Mouse (Mus musculus) heart, embryonic 10.5 days (tissue): ENCODE measurements around the gene Gm9936. TPM values are rescaled to one million over a fixed set of nuclear protein-coding genes. Genes with fewer than 3 reads are reported as not detected.
A peak's percentile ranks its signal among the peaks of the same experiment; 100 is the strongest.
"Not testable (repeated sequence)": the region's sequence is repeated elsewhere in the genome, so short reads cannot be mapped to it uniquely, and the experiment has no call there.

Experiments used
- DNase-seq: peaks from one replicate; pipeline ENCODE4 v3.0.0-alpha.2; 2017; ENCODE audit warnings: low spot score
- H3K27ac ChIP-seq: fragments of 300-500 bp; sonication (generic); 2 replicates; pipeline ENCODE4 v1.5.1; 2016; ENCODE audit warnings: mild to moderate bottlenecking
- H3K27me3 ChIP-seq: fragments of 300-500 bp; sonication (generic); 2 replicates; pipeline ENCODE4 v1.6.1; 2016; ENCODE audit warnings: mild to moderate bottlenecking; ENCODE audit not compliant: poor library complexity, insufficient read depth, severe bottlenecking
- H3K36me3 ChIP-seq: fragments of 300-500 bp; sonication (generic); 2 replicates; pipeline ENCODE4 v1.6.1; 2016; ENCODE audit warnings: mild to moderate bottlenecking, moderate library complexity
- H3K4me1 ChIP-seq: fragments of 300-500 bp; sonication (generic); 2 replicates; pipeline ENCODE4 v1.6.1; 2016; ENCODE audit warnings: mild to moderate bottlenecking
- H3K4me3 ChIP-seq: fragments of 300-500 bp; sonication (generic); 2 replicates; pipeline ENCODE4 v1.5.1; 2016; ENCODE audit warnings: mild to moderate bottlenecking, moderate library complexity
- H3K9me3 ChIP-seq: fragments of 300-500 bp; sonication (generic); 2 replicates; pipeline ENCODE4 v1.6.1; 2016; ENCODE audit warnings: mild to moderate bottlenecking, moderate library complexity
- WGBS: fragments of 180-500 bp; shearing (Covaris S2); methylation state at CpG from one replicate; pipeline ENCODE4 v1.1.7; 2016; 5-methylcytosine and 5-hydroxymethylcytosine counted together
- polyA plus RNA-seq: library from polyadenylated mRNA; unstranded; fragments of >200 nt; fragmentation: Nextera tagmentation; extraction: Ambion mirVana; gene quantifications from 2 replicates; pipeline ENCODE4 v1.2.1, GENCODE M21; 2016

The Gm9936 gene
- polyA plus RNA-seq, 1 experiment from 2014 or later: not detected

DNA sequence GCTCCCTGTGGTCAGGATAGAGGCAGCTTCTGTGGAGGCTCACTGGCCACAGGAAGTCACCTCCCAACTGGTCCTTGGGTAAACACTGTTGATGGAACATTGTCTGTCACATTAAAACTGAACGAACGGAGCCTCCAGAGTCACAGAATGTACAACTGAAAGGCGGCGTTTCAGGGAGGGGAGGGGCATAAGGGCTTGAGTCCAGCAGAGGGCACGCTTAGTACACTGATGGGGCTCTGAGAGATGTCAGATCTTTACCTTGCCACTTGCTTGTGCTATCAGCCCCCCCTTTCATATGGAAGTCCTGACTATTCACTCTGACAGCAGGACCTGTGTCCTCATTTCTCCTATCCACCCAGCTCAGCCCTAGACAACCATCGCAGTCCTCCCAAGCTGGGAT, 17.4 kb upstream of the Gm9936 start:
- Histone ChIP-seq H3K27me3 (peaks cover 18% of the 10 kb centered on the region; the same call in 1 of the 2 replicates), H3K36me3 (no peaks in the 10 kb centered on the region), H3K27ac (no peak overlapping the region), H3K4me1 (peaks cover 19% of the 10 kb centered on the region), H3K9me3 (no peaks in the 10 kb centered on the region), H3K4me3 (no peak overlapping the region)
- DNase-seq: no peak
- WGBS: 44% methylated on average over 6 of the region's 6 CpGs

DNA sequence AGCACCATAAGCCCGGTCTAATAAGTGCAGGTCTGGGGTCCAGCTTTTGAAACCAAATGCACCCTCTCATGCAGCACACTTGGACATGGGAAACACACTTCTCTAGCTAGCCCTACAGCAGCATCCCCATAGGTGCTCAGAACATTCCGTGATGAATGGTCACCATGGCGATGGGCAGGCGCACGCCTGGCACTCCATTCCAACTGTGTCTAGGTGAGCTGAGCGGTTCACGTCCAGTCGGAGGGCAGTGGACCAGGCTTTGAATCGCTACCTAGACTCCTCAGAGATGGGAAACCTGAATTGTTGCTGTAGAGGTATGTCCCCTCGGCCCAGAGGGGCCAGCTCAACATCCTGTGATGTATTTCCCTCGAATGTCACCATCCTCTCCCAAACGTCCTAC, 6.8 kb upstream of the Gm9936 start:
- H3K9me3 ChIP-seq: peaks cover 14% of the 10 kb centered on the region; the same call in 1 of the 2 replicates
- no peak for DNase-seq
- no peak overlapping the region for H3K27ac ChIP-seq
- H3K27me3 ChIP-seq: peaks cover 15% of the 10 kb centered on the region
- H3K4me3 ChIP-seq: no peak overlapping the region
- H3K36me3 ChIP-seq: no peaks in the 10 kb centered on the region
- 87% methylated on average over 12 of the region's 12 CpGs for WGBS
- 0 out of 2 replicates have a peak, but pooled peaks cover 3% of the 10 kb centered on the region for H3K4me1 ChIP-seq

DNA sequence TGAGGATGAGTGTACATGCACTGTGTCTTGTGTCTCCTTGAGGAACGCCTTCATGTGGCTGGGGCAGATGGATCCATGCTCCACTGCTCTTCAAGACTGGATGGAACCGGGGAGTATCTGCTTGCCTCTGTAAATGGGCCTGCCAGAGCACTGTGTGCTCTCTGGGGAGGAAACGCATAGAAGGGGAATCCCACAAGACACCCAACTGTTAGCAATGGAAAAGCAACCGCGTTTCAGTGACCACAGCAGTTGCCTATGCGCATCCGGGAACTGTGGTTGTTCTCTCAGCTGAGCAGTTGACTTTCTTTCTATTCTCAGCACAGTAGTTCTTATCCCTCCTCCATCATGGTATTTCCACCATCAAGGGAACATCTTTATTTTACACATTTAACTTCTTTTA, 6.3 kb upstream of the Gm9936 start:
- WGBS: 77% methylated on average over 7 of the region's 7 CpGs
- DNase-seq: no peak
- Histone ChIP-seq H3K27me3 (peaks cover 15% of the 10 kb centered on the region), H3K4me3 (no peak overlapping the region), H3K36me3 (no peaks in the 10 kb centered on the region), H3K27ac (no peak overlapping the region), H3K4me1 (0 out of 2 replicates have a peak, but pooled peaks cover 3% of the 10 kb centered on the region), H3K9me3 (peaks cover 14% of the 10 kb centered on the region; the same call in 1 of the 2 replicates)

DNA sequence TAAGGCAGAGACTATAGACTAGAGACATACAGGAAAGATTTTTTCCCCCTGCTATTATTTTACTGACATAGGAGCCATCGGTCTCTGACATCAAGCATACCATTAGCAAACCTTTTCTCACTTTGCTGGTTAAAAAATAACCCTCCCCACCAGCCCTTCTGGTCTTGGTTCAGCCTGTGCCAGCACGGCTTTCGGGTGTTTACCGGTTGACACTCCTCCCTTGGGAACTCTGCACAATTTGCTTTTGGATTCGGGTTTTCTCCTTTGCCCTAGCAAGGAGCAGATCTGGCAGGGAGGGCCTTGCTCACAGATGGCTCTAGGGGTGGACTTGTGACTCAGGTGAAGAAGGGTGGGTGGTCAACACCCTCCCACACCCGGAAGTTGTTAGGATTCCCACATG, 3.2 kb upstream of the Gm9936 start:
- no peaks in the 10 kb centered on the region for H3K36me3 ChIP-seq
- H3K4me1 ChIP-seq: peaks cover 7% of the 10 kb centered on the region; the same call in 1 of the 2 replicates
- H3K27ac ChIP-seq: no peak overlapping the region
- DNase-seq: no peak
- H3K27me3 ChIP-seq: peaks cover 38% of the 10 kb centered on the region
- H3K9me3 ChIP-seq: no peaks in the 10 kb centered on the region
- whole genome bisulfite sequencing: 76% methylated on average over 6 of the region's 6 CpGs
- H3K4me3 ChIP-seq: no peak overlapping the region

DNA sequence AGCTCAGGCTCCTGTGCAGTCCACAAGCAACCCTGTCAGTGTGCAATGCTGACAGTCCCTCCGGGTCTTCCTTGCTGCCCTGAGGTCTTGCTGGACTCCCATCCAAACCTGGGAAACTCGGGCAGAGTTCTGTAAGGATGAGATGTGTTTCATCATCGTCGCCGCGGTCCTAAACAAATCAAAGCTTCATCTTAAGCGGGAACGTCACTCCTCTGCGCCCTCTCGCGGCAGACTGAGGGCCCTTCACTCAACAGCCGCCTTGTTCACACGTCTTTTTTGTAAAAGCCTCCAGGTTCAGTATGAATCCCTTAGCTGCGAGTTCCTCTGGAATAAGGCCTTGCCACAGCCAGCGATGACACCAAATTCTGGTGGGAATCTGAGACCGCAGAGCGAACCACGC, 771 bp upstream of the Gm9936 start:
- H3K36me3 ChIP-seq: no peaks in the 10 kb centered on the region
- peaks cover 50% of the 10 kb centered on the region for H3K27me3 ChIP-seq
- peak overlapping the region; percentile 38; the same call in 1 of the 2 replicates for H3K27ac ChIP-seq
- H3K9me3 ChIP-seq: no peaks in the 10 kb centered on the region
- peak; percentile 83 for DNase-seq
- peak overlapping the region; percentile 49 for H3K4me3 ChIP-seq
- WGBS: 6% methylated on average over 18 of the region's 18 CpGs
- H3K4me1 ChIP-seq: peaks cover 7% of the 10 kb centered on the region; the same call in 1 of the 2 replicates

DNA sequence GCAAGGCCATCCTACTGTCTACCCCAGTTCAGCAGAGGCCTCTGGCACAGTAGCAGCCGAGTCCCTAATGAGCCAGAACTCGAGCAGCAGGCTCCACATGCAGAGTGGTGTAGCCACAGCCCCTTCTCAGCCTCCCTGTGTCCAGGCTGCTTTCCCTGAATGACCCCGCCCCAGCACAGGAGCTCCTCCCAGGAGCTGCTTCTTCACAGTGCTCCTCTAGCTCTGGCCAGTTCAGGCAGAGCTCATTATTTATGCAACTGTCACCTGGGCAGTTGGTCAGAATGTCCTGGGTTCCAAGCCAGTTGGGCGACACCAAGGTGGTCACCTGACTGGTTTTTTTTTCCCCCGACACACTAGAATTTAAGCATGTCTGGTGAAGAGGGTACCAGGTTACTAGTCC, 5.1 kb downstream of the Gm9936 start, which contains the start of gene 4930519G04Rik:
Gene 4930519G04Rik (plus strand): TSS at position 301 of the 400 bp plus-strand sequence.
- 69% methylated on average over 3 of the region's 5 CpGs for WGBS
- H3K36me3 ChIP-seq, H3K9me3 ChIP-seq, H3K27ac ChIP-seq, DNase-seq, H3K4me1 ChIP-seq, H3K4me3 ChIP-seq: not testable (repeated sequence)
- peaks cover 48% of the 10 kb centered on the region for H3K27me3 ChIP-seq

DNA sequence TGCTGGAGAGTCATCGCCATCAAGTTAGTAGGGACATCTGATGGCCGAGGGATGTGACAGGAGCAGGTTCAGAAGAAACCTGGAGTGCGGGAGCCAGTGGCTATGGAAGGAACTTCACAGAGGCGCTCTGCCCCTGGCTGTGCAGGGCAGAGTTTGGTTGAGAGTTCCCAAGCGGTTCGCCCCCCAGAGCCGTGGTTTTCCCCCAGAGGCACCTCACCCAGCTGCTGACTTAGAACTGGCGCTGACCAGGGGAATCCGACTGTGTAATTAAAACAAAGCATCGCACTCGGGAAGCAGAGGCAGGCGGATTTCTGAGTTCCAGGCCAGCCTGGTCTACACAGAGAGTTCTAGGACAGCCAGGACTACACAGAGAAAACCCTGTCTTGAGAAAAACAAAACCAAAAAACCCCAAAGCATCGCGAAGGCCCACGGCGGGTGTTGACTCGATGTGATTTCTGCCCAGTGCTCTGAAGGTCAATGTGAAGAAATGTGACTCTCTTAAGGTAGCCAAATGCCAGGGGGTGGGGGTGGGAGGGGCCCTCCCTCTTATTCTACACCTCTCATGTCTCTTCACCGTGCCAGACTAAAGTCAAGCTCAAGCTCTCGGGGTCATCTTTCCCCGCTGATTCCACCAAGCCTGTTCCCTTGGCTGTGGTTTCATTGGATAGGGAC, 6.8 kb downstream of the Gm9936 start:
- no peaks in the 10 kb centered on the region for H3K36me3 ChIP-seq
- H3K9me3 ChIP-seq: no peaks in the 10 kb centered on the region
- no peak overlapping the region for H3K4me3 ChIP-seq
- WGBS: 79% methylated on average over 20 of the region's 20 CpGs
- H3K27me3 ChIP-seq: peaks cover 32% of the 10 kb centered on the region
- no peak for DNase-seq
- no peaks in the 10 kb centered on the region for H3K4me1 ChIP-seq
- H3K27ac ChIP-seq: no peak overlapping the region

DNA sequence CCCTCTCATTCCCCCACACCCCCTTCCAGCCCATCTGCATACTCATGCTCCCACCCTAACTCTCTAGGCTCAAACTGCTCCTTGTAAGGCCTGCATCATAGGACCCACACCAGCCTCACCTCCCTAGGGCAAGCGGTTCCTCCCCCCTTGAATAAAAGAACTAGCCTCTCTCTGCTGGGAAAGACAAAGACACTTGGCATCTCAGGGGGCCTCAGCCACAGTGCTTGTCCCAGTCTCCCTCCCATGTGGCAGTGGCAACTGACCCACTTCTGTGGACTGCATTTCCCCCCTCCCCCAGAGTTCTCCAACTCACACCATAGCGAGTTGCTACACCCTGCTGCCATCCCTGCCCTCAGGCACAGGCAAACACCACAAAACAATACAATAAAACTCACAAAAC, 14.1 kb downstream of the Gm9936 start:
- WGBS: 71% methylated on average over 2 of the region's 2 CpGs
- H3K9me3 ChIP-seq, H3K27ac ChIP-seq, DNase-seq, H3K4me1 ChIP-seq, H3K4me3 ChIP-seq, H3K36me3 ChIP-seq: not testable (repeated sequence)
- H3K27me3 ChIP-seq: peaks cover 24% of the 10 kb centered on the region

DNA sequence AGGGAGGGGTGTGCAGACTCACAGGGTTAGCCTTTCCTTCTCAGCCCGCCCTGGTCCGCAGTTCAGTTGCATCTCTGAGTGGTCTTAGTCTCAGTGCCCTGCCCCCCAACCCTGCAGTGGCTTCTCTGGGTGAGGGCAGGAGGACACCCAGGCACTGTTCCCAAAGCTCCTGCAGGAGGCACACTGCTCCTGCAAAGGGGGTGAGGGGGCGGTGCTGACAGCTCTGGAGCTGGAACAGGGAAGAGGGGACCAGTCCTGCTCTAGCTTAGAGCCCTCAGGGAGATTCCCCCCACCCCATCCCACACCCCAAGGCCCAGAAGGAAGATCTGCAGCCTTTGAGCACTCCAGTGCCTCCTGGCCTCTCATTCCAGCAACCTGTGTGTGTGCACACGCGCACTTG, 15.8 kb downstream of the Gm9936 start:
- Histone ChIP-seq H3K27me3 (peaks cover 17% of the 10 kb centered on the region), H3K36me3 (no peaks in the 10 kb centered on the region), H3K4me1 (peaks cover 5% of the 10 kb centered on the region), H3K9me3 (no peaks in the 10 kb centered on the region), H3K4me3 (no peak overlapping the region), H3K27ac (peak overlapping the region; percentile 29; the same call in 1 of the 2 replicates)
- 60% methylated on average over 5 of the region's 5 CpGs for WGBS
- no peak for DNase-seq

DNA sequence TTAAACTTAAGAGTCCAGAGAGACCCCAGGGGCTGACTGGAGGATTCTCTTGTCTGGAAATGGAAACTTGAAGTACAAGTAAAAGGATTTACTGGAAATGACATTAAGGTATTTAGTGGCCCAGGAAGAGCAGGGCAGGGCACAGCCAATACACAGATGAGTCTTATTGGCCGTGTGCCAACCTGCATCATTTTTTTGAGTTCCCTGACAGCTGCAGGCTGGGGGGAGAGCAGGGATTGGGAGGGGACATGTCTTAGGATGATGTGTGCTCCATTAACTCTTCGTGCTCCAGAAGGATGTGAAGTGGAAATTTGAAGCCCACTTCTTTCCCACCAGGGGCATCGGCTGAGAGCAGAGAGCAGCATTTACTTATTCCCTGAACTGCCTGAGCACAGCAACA, 16.3 kb downstream of the Gm9936 start:
- H3K27me3 ChIP-seq: peaks cover 17% of the 10 kb centered on the region
- not testable (repeated sequence) for H3K4me3 ChIP-seq, DNase-seq, H3K4me1 ChIP-seq, H3K9me3 ChIP-seq, H3K36me3 ChIP-seq, H3K27ac ChIP-seq
- WGBS: 63% methylated on average over 3 of the region's 3 CpGs

DNA sequence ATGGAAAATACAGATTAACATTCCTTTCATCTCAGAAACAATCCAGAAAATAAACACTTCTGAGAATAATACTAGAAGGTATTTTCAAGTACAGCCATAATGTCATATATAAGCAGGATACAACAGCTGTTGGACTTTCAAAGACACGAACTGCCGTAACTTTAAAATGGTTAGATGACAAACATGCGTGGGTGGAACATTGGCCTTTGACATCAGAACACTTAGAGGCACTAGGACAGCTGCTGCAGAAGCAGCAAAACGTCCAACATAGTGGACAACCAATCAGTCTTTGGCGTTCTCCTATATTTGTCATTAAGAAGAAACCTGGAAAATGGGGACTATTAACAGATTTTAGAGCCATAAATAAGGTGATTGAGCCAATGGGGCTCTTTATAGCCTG, 18.0 kb downstream of the Gm9936 start:
- H3K36me3 ChIP-seq, H3K9me3 ChIP-seq, H3K27me3 ChIP-seq, H3K4me1 ChIP-seq, DNase-seq, H3K4me3 ChIP-seq, H3K27ac ChIP-seq: not testable (repeated sequence)
- WGBS: 75% methylated on average over 5 of the region's 5 CpGs

DNA sequence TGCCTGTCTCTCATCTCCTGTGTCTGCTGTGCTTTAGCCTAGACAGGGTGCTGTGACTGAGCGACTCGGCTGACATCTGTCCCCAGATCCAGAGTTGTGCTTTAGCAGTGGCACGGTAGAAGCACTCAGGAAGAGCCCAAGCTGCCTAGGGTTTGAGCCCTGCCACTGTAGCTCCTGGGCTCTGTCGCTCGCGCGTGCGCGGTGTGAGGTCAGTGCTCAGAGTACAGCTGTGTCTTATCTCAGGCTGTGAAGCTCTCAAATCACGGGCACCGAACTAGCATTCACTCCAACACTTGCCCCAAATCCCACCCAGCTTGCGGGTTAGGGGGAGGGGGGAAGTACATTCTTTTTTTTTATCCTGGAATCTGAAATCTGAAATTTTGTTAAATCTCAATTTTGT, 21.6 kb downstream of the Gm9936 start:
- no peak for DNase-seq
- H3K27ac ChIP-seq: no peak overlapping the region
- no peaks in the 10 kb centered on the region for H3K36me3 ChIP-seq
- peaks cover 3% of the 10 kb centered on the region; the same call in 1 of the 2 replicates for H3K4me1 ChIP-seq
- WGBS: 29% methylated on average over 12 of the region's 12 CpGs
- H3K9me3 ChIP-seq: no peaks in the 10 kb centered on the region
- H3K27me3 ChIP-seq: no peaks in the 10 kb centered on the region; the same call in 1 of the 2 replicates
- no peak overlapping the region for H3K4me3 ChIP-seq

DNA sequence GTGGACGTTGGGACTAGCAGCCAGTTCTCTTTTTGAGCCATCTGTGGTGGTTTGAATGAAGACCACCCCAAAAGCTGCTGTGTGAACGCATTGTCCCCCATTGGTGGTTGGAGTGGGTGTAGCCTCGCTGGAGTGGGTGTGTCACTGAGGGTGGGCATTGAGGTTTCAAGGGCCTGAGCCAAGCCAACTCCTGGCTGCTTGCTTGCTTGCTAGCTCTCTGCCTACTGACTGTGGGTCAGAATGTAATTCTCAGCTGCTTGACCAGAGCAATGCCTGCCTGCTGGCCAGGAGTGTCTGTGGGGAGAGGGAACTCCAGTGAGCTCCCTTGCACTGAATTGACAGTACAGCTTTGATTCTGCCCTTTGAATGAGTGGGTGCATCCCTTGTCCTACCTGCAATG, 28.7 kb downstream of the Gm9936 start:
- no peak for DNase-seq
- Histone ChIP-seq H3K27ac (no peak overlapping the region), H3K9me3 (no peaks in the 10 kb centered on the region), H3K27me3 (no peaks in the 10 kb centered on the region), H3K4me3 (no peak overlapping the region), H3K4me1 (peaks cover 9% of the 10 kb centered on the region; the same call in 1 of the 2 replicates), H3K36me3 (no peaks in the 10 kb centered on the region)
- 61% methylated on average over 3 of the region's 3 CpGs for WGBS
